In the genomic region with DNA sequence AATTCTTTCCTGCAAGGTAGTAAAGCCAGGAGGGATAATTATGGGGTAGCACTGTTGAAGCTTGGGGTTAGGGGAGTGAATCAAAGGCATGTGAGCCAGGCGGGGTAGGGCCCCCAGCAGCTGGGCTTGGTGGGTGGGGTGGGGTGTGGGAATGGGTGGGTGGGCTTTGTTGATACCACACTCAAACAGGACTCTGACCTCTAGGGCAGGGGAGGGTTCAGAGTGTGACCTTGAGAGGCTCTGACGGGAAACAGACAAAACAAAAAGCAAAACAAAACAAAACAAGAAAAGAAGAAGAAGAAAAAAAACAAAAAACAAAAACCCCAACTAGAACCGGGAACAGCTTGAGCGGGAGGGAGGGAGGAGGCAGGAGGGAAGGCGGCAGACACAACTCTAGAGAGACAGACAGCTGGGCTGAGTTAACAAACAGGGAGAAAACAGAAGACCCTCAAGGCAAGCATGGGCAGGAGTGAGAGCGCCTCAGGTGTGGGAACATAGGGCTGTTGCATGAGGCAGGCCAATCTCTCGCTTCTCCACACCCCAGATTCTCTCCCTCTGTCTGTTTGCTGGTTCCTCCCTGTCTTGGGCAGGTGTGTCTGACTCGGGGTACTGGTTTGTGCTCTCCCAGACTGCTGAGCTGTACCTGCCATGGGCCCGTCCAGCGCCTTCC, we compare ENCODE assay signal across 10 mouse cellular contexts. TPM values are rescaled to one million over a fixed set of nuclear protein-coding genes. Genes with fewer than 3 reads are reported as not detected.
DNase-seq lines count a peak whose midpoint lies in the region; ATAC-seq lines count a peak whose summit lies in the region.
"Had no signal": no experiment of that assay in that cellular context is flagged by ENCODE, and none has a peak within 500 bp of the region (broad histone marks: within the 10 kb centered on the region; RNA-seq: fewer than 3 reads in every experiment).

TSS of gene Ly6g6e (plus strand) at position 396 of the 670 bp plus-strand sequence.

- ATAC-seq in heart, embryonic 13.5 days (ENCODE audit: extremely low read depth, insufficient number of reproducible peaks, low FRiP score, low TSS enrichment) = no peak
- peak; percentile 82 for ATAC-seq in forebrain, embryonic 15.5 days (replicated peaks)
- ATAC-seq in liver, embryonic 15.5 days (ENCODE audit: insufficient read depth) = no peak
- ATAC-seq in megakaryocyte progenitor cell, adult 5-6 weeks (replicated peaks; ENCODE audit: poor library complexity) = no peak

- H3K4me3 ChIP-seq in heart, embryonic 13.5 days = peak within 1 kb of the TSS; percentile 41
- H3K4me3 ChIP-seq in forebrain, embryonic 15.5 days = peak within 1 kb of the TSS; percentile 25
- no peak within 1 kb of the TSS for H3K4me3 ChIP-seq in liver, embryonic 15.5 days (replicated peaks)

- peaks cover 2% of the 10 kb centered on the region; the same call in 1 of the 2 replicates for H3K9me3 ChIP-seq in heart, embryonic 13.5 days
- no peaks in the 10 kb centered on the region for H3K9me3 ChIP-seq in forebrain, embryonic 15.5 days
- H3K9me3 ChIP-seq in liver, embryonic 15.5 days (replicated peaks) = no peaks in the 10 kb centered on the region

- H3K36me3 ChIP-seq in heart, embryonic 13.5 days = no peaks in the 10 kb centered on the region
- no peaks in the 10 kb centered on the region for H3K36me3 ChIP-seq in forebrain, embryonic 15.5 days
- no peaks in the 10 kb centered on the region for H3K36me3 ChIP-seq in liver, embryonic 15.5 days (replicated peaks)

- peak within 1 kb of the TSS; percentile 13; the same call in 1 of the 2 replicates for H3K27ac ChIP-seq in heart, embryonic 13.5 days (replicated peaks)
- peak within 1 kb of the TSS; percentile 74 for H3K27ac ChIP-seq in forebrain, embryonic 15.5 days (replicated peaks)
- H3K27ac ChIP-seq in liver, embryonic 15.5 days (replicated peaks) = no peak within 1 kb of the TSS

- peaks cover 29% of the 10 kb centered on the region for H3K4me1 ChIP-seq in heart, embryonic 13.5 days
- peaks cover 21% of the 10 kb centered on the region for H3K4me1 ChIP-seq in forebrain, embryonic 15.5 days
- peaks cover 46% of the 10 kb centered on the region for H3K4me1 ChIP-seq in liver, embryonic 15.5 days (replicated peaks)

- peaks cover 15% of the 10 kb centered on the region for H3K27me3 ChIP-seq in heart, embryonic 13.5 days (replicated peaks)
- H3K27me3 ChIP-seq in forebrain, embryonic 15.5 days = no peaks in the 10 kb centered on the region
- peaks cover 30% of the 10 kb centered on the region for H3K27me3 ChIP-seq in liver, embryonic 15.5 days

- DNase-seq in heart, adult 9 months (ENCODE audit: low spot score in 2 of 2) = no peak
- DNase-seq in ES-CJ7 (ENCODE audit: low read depth, low spot score) = peak; percentile 81
- DNase-seq in spleen, postnatal 14 days (ENCODE audit: low spot score in 2 of 2) = no peak
- DNase-seq in T-cell, adult 2 months (ENCODE audit: low spot score) = no peak
- DNase-seq: thymus, postnatal 25 days had no signal

- peak within 1 kb of the TSS; percentile 67 for H3K4me2 ChIP-seq in heart, embryonic 13.5 days
- H3K4me2 ChIP-seq in forebrain, embryonic 15.5 days (replicated peaks) = peak within 1 kb of the TSS; percentile 34
- peak within 1 kb of the TSS; percentile 29 for H3K4me2 ChIP-seq in liver, embryonic 15.5 days

- H3K9ac ChIP-seq in heart, embryonic 13.5 days = peak within 1 kb of the TSS; percentile 70
- H3K9ac ChIP-seq in forebrain, embryonic 15.5 days (replicated peaks) = peak within 1 kb of the TSS; percentile 22; the same call in 1 of the 2 replicates
- H3K9ac ChIP-seq in liver, embryonic 15.5 days = no peak within 1 kb of the TSS

- WGBS in heart, embryonic 13.5 days = 36% methylated on average over 10 of the region's 10 CpGs
- 28% methylated on average over 10 of the region's 10 CpGs for WGBS in forebrain, embryonic 15.5 days
- 33% methylated on average over 10 of the region's 10 CpGs for WGBS in liver, embryonic 15.5 days (ENCODE audit: insufficient replicate concordance)

RNA-seq across cellular contexts. Expression of gene Ly6g6e, which starts in this region (rescaled TPM):
- polyA plus RNA-seq in heart, embryonic 13.5 days (2015; fragmentation: Nextera tagmentation; extraction: Ambion mirVana) = 0.36 and 0.62 TPM in 2 replicates
- polyA plus RNA-seq in forebrain, embryonic 15.5 days (2015; fragmentation: Nextera tagmentation; extraction: Ambion mirVana) = 10.0 and 11.9 TPM in 2 replicates
- polyA plus RNA-seq in liver, embryonic 15.5 days (2015; fragmentation: Nextera tagmentation; extraction: Ambion mirVana) = 0.12 and 0.26 TPM in 2 replicates
- total RNA-seq in megakaryocyte progenitor cell, adult 5-6 weeks (2015) = not detected in 2 replicates
- not detected in 2 replicates for total RNA-seq in megakaryocyte progenitor cell, adult 5-6 weeks (2017)
- total RNA-seq: megakaryocyte-erythroid progenitor cell, adult 5-6 weeks had no signal
